Mouse (Mus musculus): ENCODE data around the gene Spaca6. TPM values are rescaled to one million over a fixed set of nuclear protein-coding genes. Genes with fewer than 3 reads are reported as not detected.
A peak's percentile ranks its signal among the peaks of the same experiment; 100 is the strongest.

Spaca6 gene
- polyA plus RNA-seq, 1 experiment: not detected

DNA sequence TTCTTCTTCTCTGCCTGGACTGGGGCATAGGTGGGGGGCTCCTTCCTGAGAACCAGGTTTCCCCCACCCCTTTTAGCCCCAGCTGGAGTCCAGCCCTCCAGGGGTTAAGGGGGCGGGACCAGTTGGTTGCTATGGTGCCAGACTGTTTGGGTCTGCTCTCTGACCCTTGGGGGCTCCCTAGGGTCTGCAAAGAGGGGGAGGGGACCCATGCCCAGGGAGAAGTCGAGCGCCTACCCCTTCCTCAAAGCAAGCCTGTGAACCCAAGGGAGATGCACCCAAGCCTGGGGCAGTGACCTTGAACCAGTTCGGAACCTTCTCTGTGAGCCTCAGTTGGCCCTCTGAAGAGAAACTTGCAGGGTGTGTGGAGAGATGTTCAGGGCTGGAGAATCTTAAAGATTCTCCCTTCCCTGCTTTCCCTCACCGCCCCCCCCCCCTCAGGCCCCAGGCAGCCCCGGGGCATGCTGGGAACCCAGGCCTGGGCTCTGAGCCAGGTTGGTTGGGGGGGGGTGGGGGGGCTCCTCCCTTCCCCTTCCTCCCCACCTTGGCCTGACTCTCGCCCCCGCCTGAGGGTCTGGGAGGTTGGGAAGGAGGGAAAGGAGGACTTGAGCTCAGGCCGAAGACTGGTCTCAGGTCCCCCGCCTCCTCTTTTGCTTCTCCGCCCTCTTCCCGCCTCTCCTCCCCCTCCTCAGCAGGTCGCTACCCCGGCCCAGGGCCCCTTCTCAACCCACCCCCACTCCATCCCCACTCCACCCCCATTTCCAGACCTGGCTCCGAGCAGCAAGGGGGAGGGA, 1.4 kb downstream of the Spaca6 start:
- peak overlapping the region; percentile 99 for H3K27ac ChIP-seq (ENCODE audit: insufficient read depth, low read depth, low read length)
- WGBS: under 1% methylated on average over 15 of the region's 15 CpGs
- H3K4me1 ChIP-seq (ENCODE audit: control insufficient read depth, insufficient read depth, low read length): peaks cover 17% of the 10 kb centered on the region
- H3K4me3 ChIP-seq (ENCODE audit: insufficient read depth, low read depth, low read length): peak overlapping the region; percentile 100
- TF ChIP-seq CTCF (IDR thresholded peaks at IDR 0.05; ENCODE audit: insufficient read depth, low read depth, low read length): no peak
- TF ChIP-seq POLR2A (IDR thresholded peaks at IDR 0.05; ENCODE audit: insufficient read depth, low read depth, low read length): 0 out of 2 replicates have a peak, but pooled peaks have one; percentile 37

DNA sequence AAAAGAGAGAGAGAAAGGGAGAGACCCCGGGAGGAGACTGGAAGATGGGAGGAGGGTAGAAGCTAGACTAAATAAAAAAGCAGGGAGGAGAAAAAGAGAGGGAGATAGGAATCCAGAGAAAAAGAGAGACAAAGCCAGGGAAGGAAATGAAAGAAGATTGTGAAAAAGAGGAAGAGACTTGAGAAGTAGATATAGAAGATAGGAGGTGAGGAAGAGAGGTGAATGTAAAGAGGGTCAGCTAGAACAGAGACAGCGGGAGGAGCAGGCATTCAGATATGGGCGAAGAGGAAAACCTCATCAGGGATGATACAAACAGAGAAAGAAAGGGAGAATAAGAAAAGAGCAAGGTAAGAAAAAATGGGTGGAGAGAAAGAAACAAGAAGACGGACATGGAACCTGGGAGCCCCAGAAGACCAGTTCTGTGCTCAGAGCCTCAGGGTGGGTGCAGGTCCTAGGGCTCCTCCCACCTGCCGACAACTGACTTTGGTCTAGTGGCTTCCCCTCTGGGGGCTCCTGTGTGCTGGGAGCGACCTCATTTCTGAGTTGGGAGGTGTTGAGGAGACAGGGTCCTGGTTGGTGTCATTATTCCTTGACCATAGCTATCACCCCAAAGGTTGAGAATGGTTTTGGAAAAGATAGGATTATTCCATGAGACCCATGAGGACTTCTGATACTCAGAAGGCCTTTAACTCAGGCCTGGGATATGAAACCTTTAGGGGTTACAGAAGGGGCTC, 2.3 kb downstream of the Spaca6 start:
- WGBS: 4% methylated on average over 6 of the region's 6 CpGs
- H3K4me1 ChIP-seq (ENCODE audit: control insufficient read depth, insufficient read depth, low read length): peaks cover 17% of the 10 kb centered on the region
- H3K27ac ChIP-seq (ENCODE audit: insufficient read depth, low read depth, low read length): peak overlapping the region; percentile 59
- peak overlapping the region; percentile 100 for H3K4me3 ChIP-seq (ENCODE audit: insufficient read depth, low read depth, low read length)
- TF ChIP-seq POLR2A (IDR thresholded peaks at IDR 0.05; ENCODE audit: insufficient read depth, low read depth, low read length): no peak
- no peak for TF ChIP-seq CTCF (IDR thresholded peaks at IDR 0.05; ENCODE audit: insufficient read depth, low read depth, low read length)

DNA sequence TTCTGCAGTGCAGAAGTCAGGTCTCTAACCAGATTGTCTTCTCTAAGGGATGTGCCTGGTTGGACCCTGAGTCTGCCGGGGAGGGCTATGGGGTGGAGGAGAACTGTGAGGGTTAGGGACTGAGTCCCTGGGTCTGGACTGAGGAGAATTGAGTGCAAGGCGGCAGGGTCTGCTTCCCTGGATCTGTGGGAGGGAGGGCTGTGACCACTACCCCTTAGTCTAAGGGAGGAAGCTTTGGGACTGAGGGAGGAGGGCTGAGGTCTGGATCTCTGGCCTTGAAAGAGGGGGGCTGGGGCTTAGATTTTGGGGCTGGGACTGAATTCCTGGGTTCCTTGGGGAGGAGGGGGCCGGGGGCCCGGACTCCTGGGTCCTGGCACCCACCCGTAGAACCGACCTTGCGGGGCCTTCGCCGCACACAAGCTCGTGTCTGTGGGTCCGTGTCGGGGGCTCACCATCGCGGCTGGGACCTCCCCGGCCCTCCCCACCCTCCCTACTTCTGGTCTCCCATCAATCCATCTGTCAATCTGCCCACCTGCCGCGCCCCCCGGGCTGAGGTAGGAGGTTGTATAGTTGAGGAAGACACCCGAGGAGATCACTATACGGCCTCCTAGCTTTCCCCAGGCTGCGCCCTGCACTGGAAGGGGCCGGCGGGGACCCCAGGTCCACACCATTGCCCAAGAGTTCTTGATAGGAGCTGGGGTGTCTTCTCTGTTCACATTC, 3.0 kb downstream of the Spaca6 start:
- TF ChIP-seq POLR2A (IDR thresholded peaks at IDR 0.05; ENCODE audit: insufficient read depth, low read depth, low read length): no peak
- no peak for TF ChIP-seq CTCF (IDR thresholded peaks at IDR 0.05; ENCODE audit: insufficient read depth, low read depth, low read length)
- 57% methylated on average over 23 of the region's 23 CpGs for WGBS
- Histone ChIP-seq H3K4me1 (ENCODE audit: control insufficient read depth, insufficient read depth, low read length) (peaks cover 17% of the 10 kb centered on the region), H3K27ac (ENCODE audit: insufficient read depth, low read depth, low read length) (peak overlapping the region; percentile 59; the same call in 1 of the 2 replicates), H3K4me3 (ENCODE audit: insufficient read depth, low read depth, low read length) (peak overlapping the region; percentile 32)

DNA sequence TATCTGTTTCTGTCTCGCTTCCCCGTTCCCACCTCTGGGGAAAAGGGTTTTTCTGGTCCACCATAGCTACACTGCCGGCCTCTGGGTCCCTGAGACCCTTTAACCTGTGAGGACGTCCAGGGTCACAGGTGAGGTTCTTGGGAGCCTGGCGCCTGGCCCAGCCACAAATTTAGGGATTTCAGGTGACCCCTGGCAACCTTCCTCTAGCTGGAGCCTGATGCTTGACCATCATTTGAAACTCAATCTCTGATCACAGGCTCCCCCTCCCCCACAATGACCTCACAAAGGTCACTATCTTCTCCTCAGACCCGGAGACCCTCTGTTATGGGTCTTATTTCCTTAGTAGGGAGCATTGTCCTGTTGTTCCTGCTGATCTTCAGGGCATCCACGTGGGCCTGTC, 3.8 kb downstream of the Spaca6 start:
- peaks cover 17% of the 10 kb centered on the region for H3K4me1 ChIP-seq (ENCODE audit: control insufficient read depth, insufficient read depth, low read length)
- TF ChIP-seq CTCF (IDR thresholded peaks at IDR 0.05; ENCODE audit: insufficient read depth, low read depth, low read length) (no peak), POLR2A (IDR thresholded peaks at IDR 0.05; ENCODE audit: insufficient read depth, low read depth, low read length) (no peak)
- 71% methylated on average over 7 of the region's 7 CpGs for WGBS
- H3K27ac ChIP-seq (ENCODE audit: insufficient read depth, low read depth, low read length): no peak overlapping the region
- no peak overlapping the region for H3K4me3 ChIP-seq (ENCODE audit: insufficient read depth, low read depth, low read length)

DNA sequence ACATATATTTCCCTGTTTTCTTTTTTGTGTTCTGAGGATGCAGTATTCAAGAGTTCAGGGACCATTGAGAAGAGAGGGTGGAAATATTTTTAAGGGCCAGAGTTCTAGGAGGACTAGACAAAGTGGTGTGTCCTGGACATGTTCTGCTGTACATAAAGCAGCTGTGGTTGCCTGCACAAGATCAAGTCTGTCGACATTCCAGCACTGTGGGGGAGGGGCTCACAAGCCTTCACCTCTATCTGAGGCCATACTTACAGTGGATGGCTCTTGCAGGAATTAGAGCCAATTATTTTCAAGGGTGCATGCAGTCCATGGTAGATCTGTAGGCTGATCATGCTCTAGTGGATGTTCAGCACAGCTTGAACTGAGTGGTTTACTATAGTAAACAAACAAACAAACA, 7.9 kb downstream of the Spaca6 start:
- Histone ChIP-seq H3K27ac (ENCODE audit: insufficient read depth, low read depth, low read length) (no peak overlapping the region), H3K4me1 (ENCODE audit: control insufficient read depth, insufficient read depth, low read length) (peaks cover 16% of the 10 kb centered on the region), H3K4me3 (ENCODE audit: insufficient read depth, low read depth, low read length) (no peak overlapping the region)
- TF ChIP-seq CTCF (IDR thresholded peaks at IDR 0.05; ENCODE audit: insufficient read depth, low read depth, low read length): no peak
- TF ChIP-seq POLR2A (IDR thresholded peaks at IDR 0.05; ENCODE audit: insufficient read depth, low read depth, low read length): no peak
- 8% methylated on average over 1 of the region's 1 CpGs for WGBS

DNA sequence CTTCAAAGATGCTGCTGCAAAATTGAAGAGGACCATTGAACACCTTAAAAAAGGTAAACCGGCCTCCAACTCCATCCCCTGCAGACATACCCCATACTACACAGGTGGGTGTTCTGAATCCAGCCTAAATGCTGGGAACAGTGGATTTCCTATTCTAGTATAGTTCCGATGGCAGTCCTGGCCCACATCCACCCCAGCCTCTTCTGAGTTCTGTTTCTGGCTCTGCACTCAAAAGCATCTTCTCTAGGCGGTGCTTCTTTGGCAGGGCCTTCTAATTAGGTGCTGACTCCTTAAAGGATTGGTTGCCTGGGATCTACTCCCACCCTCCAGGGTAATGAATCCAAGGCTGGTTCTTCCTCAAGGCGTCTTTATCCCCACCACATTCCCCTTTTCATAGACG, 9.1 kb downstream of the Spaca6 start:
- H3K27ac ChIP-seq (ENCODE audit: insufficient read depth, low read depth, low read length): no peak overlapping the region
- TF ChIP-seq CTCF (IDR thresholded peaks at IDR 0.05; ENCODE audit: insufficient read depth, low read depth, low read length) (no peak), POLR2A (IDR thresholded peaks at IDR 0.05; ENCODE audit: insufficient read depth, low read depth, low read length) (no peak)
- WGBS: 32% methylated on average over 5 of the region's 5 CpGs
- H3K4me3 ChIP-seq (ENCODE audit: insufficient read depth, low read depth, low read length): no peak overlapping the region
- peaks cover 4% of the 10 kb centered on the region; the same call in 1 of the 2 replicates for H3K4me1 ChIP-seq (ENCODE audit: control insufficient read depth, insufficient read depth, low read length)

DNA sequence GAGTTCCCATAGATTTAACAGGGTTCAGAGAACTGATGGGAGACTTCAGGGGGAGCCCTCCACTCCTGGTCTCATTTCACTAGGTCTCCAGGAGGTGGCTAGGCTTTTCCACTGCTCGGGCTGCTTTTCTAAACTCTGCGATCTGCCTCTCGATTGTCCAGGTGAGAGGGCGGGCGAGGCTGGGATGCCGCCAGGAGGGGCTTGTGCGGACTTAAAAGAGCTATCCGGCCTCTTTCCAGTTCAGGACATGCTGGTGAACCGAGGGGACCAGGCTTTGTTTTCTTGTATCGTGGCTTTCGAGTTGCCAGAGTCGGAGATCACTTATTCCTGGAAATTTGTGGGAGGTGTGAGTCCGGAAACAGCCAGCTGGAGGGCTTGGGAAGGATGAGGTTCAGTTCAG, 10.5 kb downstream of the Spaca6 start:
- no peak for TF ChIP-seq POLR2A (IDR thresholded peaks at IDR 0.05; ENCODE audit: insufficient read depth, low read depth, low read length)
- TF ChIP-seq CTCF (IDR thresholded peaks at IDR 0.05; ENCODE audit: insufficient read depth, low read depth, low read length): no peak
- 8% methylated on average over 13 of the region's 13 CpGs for WGBS
- H3K27ac ChIP-seq (ENCODE audit: insufficient read depth, low read depth, low read length): peak overlapping the region; percentile 15
- peaks cover 4% of the 10 kb centered on the region; the same call in 1 of the 2 replicates for H3K4me1 ChIP-seq (ENCODE audit: control insufficient read depth, insufficient read depth, low read length)
- peak overlapping the region; percentile 62 for H3K4me3 ChIP-seq (ENCODE audit: insufficient read depth, low read depth, low read length)

DNA sequence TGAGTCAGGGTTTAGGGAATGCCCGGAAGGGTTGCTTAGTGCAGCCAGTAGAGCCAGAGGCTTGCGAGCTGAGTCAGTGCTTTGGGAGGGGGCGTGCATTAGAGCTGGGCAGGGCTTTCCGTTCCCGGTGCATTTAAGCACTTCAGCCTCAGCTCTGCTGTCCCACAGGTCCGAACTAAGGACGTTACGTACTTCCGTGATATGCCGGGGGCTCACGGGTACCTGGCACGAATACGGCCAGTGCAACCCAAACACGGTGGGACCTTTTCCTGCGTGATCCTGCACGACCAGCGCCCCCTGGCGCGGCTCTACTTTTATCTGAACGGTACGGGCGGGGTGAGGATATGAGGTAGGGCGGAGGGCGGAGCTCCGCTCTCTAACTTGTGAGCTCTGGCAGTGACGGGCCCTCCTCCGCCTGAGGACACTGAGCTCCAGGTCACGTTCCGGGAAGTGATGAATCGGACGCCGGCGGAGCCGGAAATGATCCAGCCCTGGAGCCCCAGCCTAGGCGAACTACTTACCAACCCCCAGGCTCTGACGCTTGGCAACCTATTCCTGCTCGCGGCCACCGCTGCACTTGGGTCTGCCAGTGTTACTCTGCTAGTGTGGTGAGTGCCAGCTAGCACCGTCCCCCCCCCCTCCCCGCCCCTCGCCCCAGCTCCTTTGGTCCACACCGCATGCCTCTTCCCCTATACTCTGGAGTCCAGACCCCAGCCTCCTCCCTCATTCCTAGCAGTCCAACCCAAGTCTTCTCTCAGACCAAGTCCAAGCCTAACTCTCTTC, 11.2 kb downstream of the Spaca6 start:
- Histone ChIP-seq H3K4me3 (ENCODE audit: insufficient read depth, low read depth, low read length) (peak overlapping the region; percentile 62), H3K4me1 (ENCODE audit: control insufficient read depth, insufficient read depth, low read length) (peaks cover 4% of the 10 kb centered on the region; the same call in 1 of the 2 replicates), H3K27ac (ENCODE audit: insufficient read depth, low read depth, low read length) (peak overlapping the region; percentile 49)
- TF ChIP-seq POLR2A (IDR thresholded peaks at IDR 0.05; ENCODE audit: insufficient read depth, low read depth, low read length) (0 out of 2 replicates have a peak, but pooled peaks have one; percentile 14), CTCF (IDR thresholded peaks at IDR 0.05; ENCODE audit: insufficient read depth, low read depth, low read length) (peak; percentile 90)
- under 1% methylated on average over 43 of the region's 43 CpGs for WGBS
